Mouse (Mus musculus) cortical plate, adult 2 months (tissue): ENCODE measurements around the gene Slc25a5.

Experiments used
- CTCF ChIP-seq: fragments of 200-500 bp; IDR thresholded peaks from 2 replicates; pipeline ENCODE4 v1.5.1; 2011; ENCODE audit warnings: mild to moderate bottlenecking, control low read depth, low read length; ENCODE audit not compliant: insufficient read depth; ENCODE audit errors: extremely low read depth
- POLR2A ChIP-seq: fragments of 200-500 bp; IDR thresholded peaks from 2 replicates; pipeline ENCODE4 v1.6.1; 2011; ENCODE audit warnings: mild to moderate bottlenecking, low read length, control low read depth; ENCODE audit not compliant: insufficient read depth; ENCODE audit errors: extremely low read depth

DNA sequence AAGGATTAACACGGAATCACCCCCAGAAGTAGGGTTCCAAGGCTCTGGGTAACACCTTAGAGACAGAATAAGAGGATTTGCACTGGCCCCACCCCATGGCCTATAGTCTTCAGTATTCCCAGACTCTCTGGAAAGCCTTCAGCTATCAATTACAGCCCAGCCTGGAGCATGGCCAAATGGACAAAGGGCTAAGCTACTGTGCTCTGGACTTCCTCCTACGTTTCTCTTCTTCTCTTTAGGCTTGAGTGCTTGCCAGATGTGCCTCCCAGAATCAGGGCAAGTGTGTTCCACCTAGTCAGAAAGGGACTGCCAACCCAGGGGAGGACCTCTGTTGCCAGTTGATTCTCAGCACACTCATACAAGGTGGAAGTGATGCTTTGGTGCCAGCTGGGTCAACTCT, 29.6 kb downstream of the Slc25a5 start:
- no peak for TF ChIP-seq CTCF
- TF ChIP-seq POLR2A = no peak
